In the genomic region with DNA sequence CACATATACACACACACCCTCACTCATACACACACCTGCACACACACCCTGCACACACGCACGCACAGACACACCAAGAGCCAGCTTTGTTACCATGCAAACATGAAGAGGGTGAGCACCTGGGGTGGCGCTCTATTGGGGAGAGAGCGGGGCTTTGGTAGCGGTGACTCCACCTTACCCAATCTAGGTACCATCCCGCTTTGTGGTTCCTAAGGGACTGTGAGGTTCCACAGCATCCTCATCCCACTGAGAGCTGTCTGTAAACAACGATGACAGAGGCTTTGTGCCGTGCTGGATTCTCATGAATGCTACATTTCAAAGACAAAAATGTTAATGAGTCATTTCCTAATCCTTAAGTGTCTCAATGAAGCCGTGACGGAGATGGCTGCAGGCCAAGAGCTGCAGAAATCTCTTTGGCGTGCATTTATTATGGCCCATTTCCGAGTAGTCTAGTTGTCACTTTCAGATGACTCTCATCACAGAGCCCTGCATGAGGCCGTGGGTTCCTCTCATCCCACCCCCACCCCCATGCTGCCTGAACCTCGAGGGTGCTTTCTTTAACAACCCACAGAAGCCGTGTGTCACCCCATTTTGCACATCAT, we compare ENCODE assay signal across 9 mouse cellular contexts. TPM values are rescaled to one million over a fixed set of nuclear protein-coding genes. Genes with fewer than 3 reads are reported as not detected.
DNase-seq lines count a peak whose midpoint lies in the region; ATAC-seq and TF ChIP-seq lines count a peak whose summit lies in the region.
"Had no signal": no experiment of that assay in that cellular context is flagged by ENCODE, and none has a peak within 500 bp of the region (broad histone marks: within the 10 kb centered on the region; RNA-seq: fewer than 3 reads in every experiment).

No protein-coding gene starts in this region.

- no peak overlapping the region for H3K4me2 ChIP-seq in embryonic facial prominence, embryonic 12.5 days (replicated peaks)
- peak overlapping the region; percentile 13; the same call in 1 of the 2 replicates for H3K4me2 ChIP-seq in lung, embryonic 14.5 days

- no peaks in the 10 kb centered on the region for H3K9me3 ChIP-seq in embryonic facial prominence, embryonic 12.5 days
- H3K9me3 ChIP-seq in embryonic facial prominence, embryonic 10.5 days, result no peaks in the 10 kb centered on the region
- no peaks in the 10 kb centered on the region for H3K9me3 ChIP-seq in lung, embryonic 14.5 days (ENCODE audit: low read depth, low read length)

- DNase-seq in embryonic facial prominence, embryonic 10.5 days (ENCODE audit: low spot score), result no peak
- DNase-seq in 3134 (ENCODE audit: extremely low read depth, insufficient read length, low spot score), result peak; percentile 39
- DNase-seq in brain, embryonic 14.5 days (ENCODE audit: low read depth), result peak; percentile 91
- DNase-seq in kidney, adult 18-20 months, result peak; percentile 42
- peak; percentile 93 for DNase-seq in lung, embryonic 14.5 days
- no peak for DNase-seq in spleen, postnatal 14 days (ENCODE audit: low spot score in 2 of 2)

- no peak for TF ChIP-seq CTCF in brain, embryonic 14.5 days (IDR thresholded peaks at IDR 0.05; ENCODE audit: borderline replicate concordance, extremely low read depth, insufficient read depth, insufficient read length)
- TF ChIP-seq CTCF in lung, embryonic 14.5 days (IDR thresholded peaks at IDR 0.05; ENCODE audit: low read depth), result no peak

- no peak overlapping the region for H3K9ac ChIP-seq in embryonic facial prominence, embryonic 12.5 days
- no peak overlapping the region for H3K9ac ChIP-seq in lung, embryonic 14.5 days

- TF ChIP-seq POLR2A in brain, embryonic 14.5 days (IDR thresholded peaks at IDR 0.05; ENCODE audit: borderline replicate concordance, extremely low read depth, insufficient read depth, insufficient read length, poor library complexity, severe bottlenecking), result no peak

- H3K27ac ChIP-seq in embryonic facial prominence, embryonic 12.5 days, result no peak overlapping the region
- no peak overlapping the region for H3K27ac ChIP-seq in embryonic facial prominence, embryonic 10.5 days (replicated peaks)
- H3K27ac ChIP-seq in lung, embryonic 14.5 days (ENCODE audit: low read depth), result no peak overlapping the region

- H3K36me3 ChIP-seq in embryonic facial prominence, embryonic 12.5 days, result no peaks in the 10 kb centered on the region
- H3K36me3 ChIP-seq in embryonic facial prominence, embryonic 10.5 days (replicated peaks), result no peaks in the 10 kb centered on the region
- no peaks in the 10 kb centered on the region for H3K36me3 ChIP-seq in lung, embryonic 14.5 days (ENCODE audit: insufficient read depth)

- WGBS in embryonic facial prominence, embryonic 12.5 days, result 62% methylated on average over 15 of the region's 15 CpGs
- WGBS in embryonic facial prominence, embryonic 10.5 days, result 66% methylated on average over 15 of the region's 15 CpGs
- 42% methylated on average over 15 of the region's 15 CpGs for WGBS in lung, embryonic 14.5 days

- H3K4me1 ChIP-seq in embryonic facial prominence, embryonic 12.5 days, result peaks cover 8% of the 10 kb centered on the region
- peaks cover 15% of the 10 kb centered on the region for H3K4me1 ChIP-seq in embryonic facial prominence, embryonic 10.5 days
- H3K4me1 ChIP-seq in lung, embryonic 14.5 days (ENCODE audit: insufficient read depth), result peaks cover 14% of the 10 kb centered on the region; the same call in 1 of the 2 replicates

- no peaks in the 10 kb centered on the region for H3K27me3 ChIP-seq in embryonic facial prominence, embryonic 12.5 days
- H3K27me3 ChIP-seq in embryonic facial prominence, embryonic 10.5 days (replicated peaks; ENCODE audit: low read depth, poor library complexity, severe bottlenecking), result peaks cover 56% of the 10 kb centered on the region
- no peaks in the 10 kb centered on the region for H3K27me3 ChIP-seq in lung, embryonic 14.5 days (ENCODE audit: insufficient read depth, low read length)

- H3K4me3 ChIP-seq in embryonic facial prominence, embryonic 12.5 days, result no peak overlapping the region
- H3K4me3 ChIP-seq in embryonic facial prominence, embryonic 10.5 days, result no peak overlapping the region
- no peak overlapping the region for H3K4me3 ChIP-seq in lung, embryonic 14.5 days (ENCODE audit: low read depth, low read length)
- H3K4me3 ChIP-seq: erythroblast, embryonic 14.5 days had no signal

- 0 out of 2 replicates have a peak, but pooled peaks have one; percentile 22 for ATAC-seq in embryonic facial prominence, embryonic 12.5 days (ENCODE audit: insufficient number of reproducible peaks, insufficient read depth, low FRiP score, low TSS enrichment)
- ATAC-seq in lung, embryonic 14.5 days (ENCODE audit: insufficient read depth), result peak; percentile 59; the same call in 1 of the 2 replicates
- ATAC-seq in erythroblast, adult 5-6 weeks (replicated peaks; ENCODE audit: low FRiP score, poor library complexity, severe bottlenecking), result no peak

RNA-seq across cellular contexts. Expression of a gene that starts 10.5 kb away (rescaled TPM):
- polyA plus RNA-seq in embryonic facial prominence, embryonic 12.5 days (2016; fragmentation: Nextera tagmentation; extraction: Ambion mirVana), result 7.2 and 9.5 TPM in 2 replicates
- 2.9 and 3.4 TPM in 2 replicates for polyA plus RNA-seq in embryonic facial prominence, embryonic 10.5 days (2016; fragmentation: Nextera tagmentation; extraction: Ambion mirVana)
- polyA plus RNA-seq in brain, embryonic 14.5 days (2012; rRNA removed), result 5.9 and 9.8 TPM in 2 replicates
- 12.9 and 14.3 TPM in 2 replicates for polyA plus RNA-seq in lung, embryonic 14.5 days (2014; fragmentation: Nextera tagmentation; extraction: Ambion mirVana)
- total RNA-seq in erythroblast, adult 5-6 weeks (2015; ENCODE audit: low replicate concordance), result not detected in 2 replicates
- 0.77 TPM in 1 of 2 replicates, not detected in the other for total RNA-seq in erythroblast, adult 5-6 weeks (2017; ENCODE audit: low replicate concordance)
- polyA plus RNA-seq: erythroblast, embryonic 14.5 days had no signal

Comparison
In these comparisons a context has a peak if more than half of its experiments do, and no peak if none do; other contexts are left out.
1. DNase-seq: peak in 3134 (single experiment), brain, embryonic 14.5 days (single experiment), kidney, adult 18-20 months (single experiment) and lung, embryonic 14.5 days (single experiment); none in embryonic facial prominence, embryonic 10.5 days (single experiment) and spleen, postnatal 14 days (0 of 2).